Mouse (Mus musculus): ENCODE results near the gene Tm4sf5. TPM values are rescaled to one million over a fixed set of nuclear protein-coding genes. Genes with fewer than 3 reads are reported as not detected.

The Tm4sf5 gene
- polyA plus RNA-seq, 1 experiment from 2014 or later = 91.8 TPM

- Histone ChIP-seq H3K9ac (ENCODE audit: low read length) (no peak overlapping the region), H3K27ac (replicated peaks) (no peak overlapping the region), H3K4me2 (replicated peaks; ENCODE audit: low read depth) (no peak overlapping the region), H3K36me3 (ENCODE audit: control insufficient read depth, insufficient read depth, low read length) (no peaks in the 10 kb centered on the region), H3K27me3 (ENCODE audit: control insufficient read depth, insufficient read depth, low read length) (no peaks in the 10 kb centered on the region), H3K4me1 (replicated peaks; ENCODE audit: control insufficient read depth, insufficient read depth) (no peaks in the 10 kb centered on the region), H3K4me3 (ENCODE audit: low read depth, low read length) (no peak overlapping the region), H3K9me3 (ENCODE audit: control insufficient read depth, low read length) (no peaks in the 10 kb centered on the region)
- ATAC-seq (ENCODE audit: low FRiP score, low TSS enrichment) (no peak), DNase-seq (ENCODE audit: low spot score) (no peak)
- no peak for TF ChIP-seq EP300 (optimal IDR thresholded peaks at IDR 0.05)
- TF ChIP-seq CTCF (IDR thresholded peaks at IDR 0.05; ENCODE audit: low read depth) = no peak
- 31% methylated on average over 2 of the region's 2 CpGs for WGBS
Measured at GRCm38 (mm10) chr11:70485498-70485897, 19.5 kb upstream of the Tm4sf5 start.

- DNase-seq (ENCODE audit: low spot score) = no peak
- Histone ChIP-seq H3K36me3 (ENCODE audit: control insufficient read depth, insufficient read depth, low read length) (no peaks in the 10 kb centered on the region), H3K4me3 (ENCODE audit: low read depth, low read length) (no peak overlapping the region), H3K27me3 (ENCODE audit: control insufficient read depth, insufficient read depth, low read length) (no peaks in the 10 kb centered on the region), H3K4me2 (replicated peaks; ENCODE audit: low read depth) (no peak overlapping the region), H3K9me3 (ENCODE audit: control insufficient read depth, low read length) (no peaks in the 10 kb centered on the region), H3K27ac (replicated peaks) (no peak overlapping the region), H3K9ac (ENCODE audit: low read length) (no peak overlapping the region), H3K4me1 (replicated peaks; ENCODE audit: control insufficient read depth, insufficient read depth) (no peaks in the 10 kb centered on the region)
- TF ChIP-seq CTCF (IDR thresholded peaks at IDR 0.05; ENCODE audit: low read depth) (no peak), EP300 (optimal IDR thresholded peaks at IDR 0.05) (no peak)
- WGBS = 43% methylated on average over 4 of the region's 4 CpGs
- ATAC-seq (ENCODE audit: low FRiP score, low TSS enrichment) = no peak
Measured at GRCm38 (mm10) chr11:70487816-70488215, 17.2 kb upstream of the Tm4sf5 start.

GRCm38 (mm10) chr11:70489138-70489537 is 15.9 kb upstream of the Tm4sf5 start:
- DNase-seq (ENCODE audit: low spot score) (no peak), ATAC-seq (ENCODE audit: low FRiP score, low TSS enrichment) (no peak)
- H3K27me3 ChIP-seq (ENCODE audit: control insufficient read depth, insufficient read depth, low read length) = no peaks in the 10 kb centered on the region
- H3K27ac ChIP-seq (replicated peaks) = no peak overlapping the region
- no peaks in the 10 kb centered on the region for H3K36me3 ChIP-seq (ENCODE audit: control insufficient read depth, insufficient read depth, low read length)
- H3K9ac ChIP-seq (ENCODE audit: low read length) = no peak overlapping the region
- WGBS = 86% methylated on average over 3 of the region's 3 CpGs
- no peak for TF ChIP-seq CTCF (IDR thresholded peaks at IDR 0.05; ENCODE audit: low read depth)
- no peak for TF ChIP-seq EP300 (optimal IDR thresholded peaks at IDR 0.05)
- no peak overlapping the region for H3K4me3 ChIP-seq (ENCODE audit: low read depth, low read length)
- no peaks in the 10 kb centered on the region for H3K4me1 ChIP-seq (replicated peaks; ENCODE audit: control insufficient read depth, insufficient read depth)
- no peak overlapping the region for H3K4me2 ChIP-seq (replicated peaks; ENCODE audit: low read depth)
- H3K9me3 ChIP-seq (ENCODE audit: control insufficient read depth, low read length) = no peaks in the 10 kb centered on the region

GRCm38 (mm10) chr11:70489684-70490083 is 15.4 kb upstream of the Tm4sf5 start:
- Histone ChIP-seq H3K4me3 (ENCODE audit: low read depth, low read length) (no peak overlapping the region), H3K4me1 (replicated peaks; ENCODE audit: control insufficient read depth, insufficient read depth) (no peaks in the 10 kb centered on the region), H3K36me3 (ENCODE audit: control insufficient read depth, insufficient read depth, low read length) (no peaks in the 10 kb centered on the region), H3K27me3 (ENCODE audit: control insufficient read depth, insufficient read depth, low read length) (no peaks in the 10 kb centered on the region), H3K27ac (replicated peaks) (no peak overlapping the region), H3K9ac (ENCODE audit: low read length) (no peak overlapping the region), H3K4me2 (replicated peaks; ENCODE audit: low read depth) (no peak overlapping the region), H3K9me3 (ENCODE audit: control insufficient read depth, low read length) (no peaks in the 10 kb centered on the region)
- TF ChIP-seq CTCF (IDR thresholded peaks at IDR 0.05; ENCODE audit: low read depth) = no peak
- ATAC-seq (ENCODE audit: low FRiP score, low TSS enrichment) (no peak), DNase-seq (ENCODE audit: low spot score) (no peak)
- 86% methylated on average over 6 of the region's 6 CpGs for WGBS

GRCm38 (mm10) chr11:70499566-70500475 is 5.2 kb upstream of the Tm4sf5 start:
- WGBS = 55% methylated on average over 14 of the region's 14 CpGs
- no peak for DNase-seq (ENCODE audit: low spot score)

GRCm38 (mm10) chr11:70500476-70500812 is 4.6 kb upstream of the Tm4sf5 start:
- Histone ChIP-seq H3K4me1 (replicated peaks; ENCODE audit: control insufficient read depth, insufficient read depth) (no peaks in the 10 kb centered on the region), H3K27ac (replicated peaks) (no peak overlapping the region), H3K36me3 (ENCODE audit: control insufficient read depth, insufficient read depth, low read length) (no peaks in the 10 kb centered on the region), H3K4me3 (ENCODE audit: low read depth, low read length) (no peak overlapping the region), H3K4me2 (replicated peaks; ENCODE audit: low read depth) (no peak overlapping the region), H3K27me3 (ENCODE audit: control insufficient read depth, insufficient read depth, low read length) (no peaks in the 10 kb centered on the region), H3K9me3 (ENCODE audit: control insufficient read depth, low read length) (no peaks in the 10 kb centered on the region), H3K9ac (ENCODE audit: low read length) (no peak overlapping the region)
- no peak for TF ChIP-seq EP300 (optimal IDR thresholded peaks at IDR 0.05)
- no peak for TF ChIP-seq CTCF (IDR thresholded peaks at IDR 0.05; ENCODE audit: low read depth)
- peak; percentile 60 for ATAC-seq (ENCODE audit: low FRiP score, low TSS enrichment)
- DNase-seq (ENCODE audit: low spot score) = no peak
- WGBS = 46% methylated on average over 1 of the region's 1 CpGs

More at GRCm38 (mm10) chr11:70499566-70500475, 5.2 kb upstream of the Tm4sf5 start:
- no peak overlapping the region for H3K4me2 ChIP-seq (replicated peaks; ENCODE audit: low read depth)
- no peaks in the 10 kb centered on the region for H3K4me1 ChIP-seq (replicated peaks; ENCODE audit: control insufficient read depth, insufficient read depth)
- H3K36me3 ChIP-seq (ENCODE audit: control insufficient read depth, insufficient read depth, low read length) = no peaks in the 10 kb centered on the region
- TF ChIP-seq CTCF (IDR thresholded peaks at IDR 0.05; ENCODE audit: low read depth) = peak; percentile 66
- TF ChIP-seq EP300 (optimal IDR thresholded peaks at IDR 0.05) = no peak
- ATAC-seq (ENCODE audit: low FRiP score, low TSS enrichment) = peak; percentile 19
- no peak overlapping the region for H3K9ac ChIP-seq (ENCODE audit: low read length)
- no peaks in the 10 kb centered on the region for H3K27me3 ChIP-seq (ENCODE audit: control insufficient read depth, insufficient read depth, low read length)
- H3K9me3 ChIP-seq (ENCODE audit: control insufficient read depth, low read length) = no peaks in the 10 kb centered on the region
- H3K4me3 ChIP-seq (ENCODE audit: low read depth, low read length) = no peak overlapping the region
- no peak overlapping the region for H3K27ac ChIP-seq (replicated peaks)

Measured in stomach, postnatal 0 days (tissue).